Mouse (Mus musculus) E14TG2a.4 (cell line): ENCODE measurements around the gene Dok4.

Source experiments
- CTCF ChIP-seq: conservative IDR thresholded peaks from 2 replicates; pipeline ENCODE4 v1.5.1; 2014; ENCODE audit warnings: low read length
- NANOG ChIP-seq: IDR thresholded peaks from 2 replicates; pipeline ENCODE4 v1.6.1; 2014; ENCODE audit warnings: borderline replicate concordance, low read length, mixed read lengths
- POU5F1 ChIP-seq: IDR thresholded peaks from 2 replicates; pipeline ENCODE4 v1.6.1; 2014; ENCODE audit warnings: low read length, borderline replicate concordance

DNA sequence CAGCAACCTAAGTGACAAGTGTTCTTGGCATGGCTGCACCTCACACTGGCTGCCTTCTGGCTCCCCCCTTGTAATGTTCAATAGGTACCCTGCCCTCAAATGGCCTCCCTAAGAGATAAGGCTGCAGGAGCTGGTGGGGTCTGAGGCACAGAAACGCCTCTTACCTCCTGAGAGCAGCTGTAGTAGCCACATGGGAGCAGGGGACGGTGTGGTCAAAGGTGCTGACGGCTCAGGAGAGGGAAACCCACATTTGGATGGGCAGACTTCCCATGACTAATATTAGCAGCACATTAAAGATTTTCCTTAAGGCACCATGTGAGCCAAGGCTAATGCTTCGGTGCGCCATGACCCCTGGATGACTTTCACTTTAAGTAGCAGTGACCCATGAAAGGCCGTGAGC lies 24.5 kb upstream of the Dok4 start:
- TF ChIP-seq CTCF (no peak), POU5F1 (no peak), NANOG (no peak)
